Mouse (Mus musculus): ENCODE results near the gene Adcy10. TPM values are rescaled to one million over a fixed set of nuclear protein-coding genes. Genes with fewer than 3 reads are reported as not detected.

Gene Adcy10
- polyA plus RNA-seq, 1 experiment, result not detected

- no peak for TF ChIP-seq GATA1 (IDR thresholded peaks at IDR 0.05; ENCODE audit: low read length)
Observed at GRCm38 (mm10) chr1:165583529-165584184, 98.7 kb downstream of the Adcy10 start.

- TF ChIP-seq GATA1 (IDR thresholded peaks at IDR 0.05; ENCODE audit: low read length), result no peak
Observed at GRCm38 (mm10) chr1:165585389-165586104, 100.6 kb downstream of the Adcy10 start.

GRCm38 (mm10) chr1:165586366-165586765 lies 101.4 kb downstream of the Adcy10 start:
- TF ChIP-seq GATA1 (IDR thresholded peaks at IDR 0.05; ENCODE audit: low read length), result no peak

- TF ChIP-seq GATA1 (IDR thresholded peaks at IDR 0.05; ENCODE audit: low read length), result no peak
Observed at GRCm38 (mm10) chr1:165587845-165588244, 102.9 kb downstream of the Adcy10 start.

- no peak for TF ChIP-seq GATA1 (IDR thresholded peaks at IDR 0.05; ENCODE audit: low read length)
Observed at GRCm38 (mm10) chr1:165589280-165590048, 104.5 kb downstream of the Adcy10 start.

- TF ChIP-seq GATA1 (IDR thresholded peaks at IDR 0.05; ENCODE audit: low read length), result no peak
Observed at GRCm38 (mm10) chr1:165590760-165591159, 105.8 kb downstream of the Adcy10 start.

GRCm38 (mm10) chr1:165592295-165593082 lies 107.5 kb downstream of the Adcy10 start:
- no peak for TF ChIP-seq GATA1 (IDR thresholded peaks at IDR 0.05; ENCODE audit: low read length)

- no peak for TF ChIP-seq GATA1 (IDR thresholded peaks at IDR 0.05; ENCODE audit: low read length)
Observed at GRCm38 (mm10) chr1:165594699-165595421, 109.9 kb downstream of the Adcy10 start.

GRCm38 (mm10) chr1:165601775-165602280 lies 116.8 kb downstream of the Adcy10 start:
- TF ChIP-seq GATA1 (IDR thresholded peaks at IDR 0.05; ENCODE audit: low read length), result no peak

GRCm38 (mm10) chr1:165603218-165603617 lies 118.2 kb downstream of the Adcy10 start:
- TF ChIP-seq GATA1 (IDR thresholded peaks at IDR 0.05; ENCODE audit: low read length), result no peak

GRCm38 (mm10) chr1:165604203-165604602 lies 119.2 kb downstream of the Adcy10 start:
- no peak for TF ChIP-seq GATA1 (IDR thresholded peaks at IDR 0.05; ENCODE audit: low read length)

GRCm38 (mm10) chr1:165605108-165605507 lies 120.1 kb downstream of the Adcy10 start:
- no peak for TF ChIP-seq GATA1 (IDR thresholded peaks at IDR 0.05; ENCODE audit: low read length)

- no peak for TF ChIP-seq GATA1 (IDR thresholded peaks at IDR 0.05; ENCODE audit: low read length)
Observed at GRCm38 (mm10) chr1:165605774-165606173, 120.8 kb downstream of the Adcy10 start.

GRCm38 (mm10) chr1:165608904-165609303 lies 123.9 kb downstream of the Adcy10 start:
- no peak for TF ChIP-seq GATA1 (IDR thresholded peaks at IDR 0.05; ENCODE audit: low read length)

Data from G1E-ER4 (cell line).